Mouse (Mus musculus) CD4-positive naive resting alpha-beta T cell, adult 57 days (primary cell): Measurements from ENCODE around the gene Olfr1201. TPM values are rescaled to one million over a fixed set of nuclear protein-coding genes. Genes with fewer than 3 reads are reported as not detected.

ENCODE experiments used
- total RNA-seq: library from RNA; stranded (reverse); gene quantifications from one replicate; pipeline ENCODE4 v1.2.4, GENCODE M21; 2023

Gene Olfr1201
- total RNA-seq: not detected

DNA sequence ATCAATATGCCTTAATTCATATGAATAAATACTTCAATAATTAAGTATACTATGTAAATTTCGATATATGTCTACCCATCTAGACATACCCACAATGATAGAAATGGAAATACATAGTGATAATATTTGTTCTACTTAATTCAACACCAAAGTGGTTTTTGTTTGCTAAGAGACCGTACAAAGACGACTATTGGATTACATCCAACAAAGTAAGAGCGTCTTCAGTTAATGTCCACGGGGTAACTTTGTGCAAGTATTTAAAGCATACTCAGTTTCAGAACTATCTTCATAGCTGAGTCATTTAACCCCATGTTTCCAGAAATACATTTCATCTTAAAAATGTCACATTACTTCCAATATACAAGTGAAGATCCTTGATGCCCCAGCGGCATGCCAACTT lies at the start of gene Olfr1201:
Gene Olfr1201, plus strand, starts transcription at position 301 of the 400 bp plus-strand sequence.

GRCm38 (mm10) chr2:88751270-88751669 lies 41.6 kb upstream of the Olfr1201 start, which contains the start of gene Olfr1198:
Gene Olfr1198, minus strand, starts transcription at chr2:88751370.

GRCm38 (mm10) chr2:88760369-88760768 lies 32.5 kb upstream of the Olfr1201 start, which contains the start of gene Olfr1199:
Gene Olfr1199, minus strand, starts transcription at chr2:88760469.

GRCm38 (mm10) chr2:88770388-88770787 lies 22.4 kb upstream of the Olfr1201 start, which contains the start of gene Olfr1200:
Gene Olfr1200, minus strand, starts transcription at chr2:88770488.

DNA sequence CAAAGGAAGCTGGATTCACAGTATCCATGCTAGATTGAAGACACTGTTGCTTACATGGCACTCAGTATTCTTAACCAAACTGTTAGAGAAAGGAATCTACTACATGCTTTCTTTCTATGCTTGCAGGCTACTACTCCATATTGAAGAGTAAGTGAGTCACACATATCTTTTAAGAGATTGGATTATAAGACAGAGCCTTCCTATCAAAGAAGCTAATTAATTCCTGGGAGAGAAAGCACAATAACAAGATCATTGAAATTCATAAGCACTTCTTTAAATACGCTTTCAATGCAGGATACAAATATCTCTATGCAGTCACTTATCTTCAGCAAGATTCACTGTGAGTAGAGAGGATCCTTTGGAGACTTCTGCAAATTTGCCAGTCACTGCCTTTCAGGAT lies 21.4 kb downstream of the Olfr1201 start, which contains the start of gene Olfr1202:
Gene Olfr1202, plus strand, starts transcription at position 301 of the 400 bp plus-strand sequence.

GRCm38 (mm10) chr2:88829437-88829836 lies 36.6 kb downstream of the Olfr1201 start, which contains the start of gene Olfr1205:
Gene Olfr1205, plus strand, starts transcription at chr2:88829737.

Other genes starting within 250 kb of the Olfr1201 start
- not detected for gene Olfr1188, start 236.1 kb upstream of the Olfr1201 start, total RNA-seq
- gene Olfr1189, start 206.6 kb upstream of the Olfr1201 start, total RNA-seq: not detected
- gene Olfr1191-ps1, start 152.5 kb upstream of the Olfr1201 start, total RNA-seq: 0.09 TPM
- not detected for gene Olfr1192-ps1, start 144.5 kb upstream of the Olfr1201 start, total RNA-seq
- gene Olfr1193, start 117.4 kb upstream of the Olfr1201 start, total RNA-seq: not detected
- gene Olfr1195, start 103.8 kb upstream of the Olfr1201 start, total RNA-seq: not detected
- not detected for gene Olfr1196, start 88.4 kb upstream of the Olfr1201 start, total RNA-seq
- not detected for gene Olfr1197, start 60.7 kb upstream of the Olfr1201 start, total RNA-seq
- gene Olfr1198, start 41.7 kb upstream of the Olfr1201 start, total RNA-seq: not detected
- not detected for gene Olfr1199, start 32.6 kb upstream of the Olfr1201 start, total RNA-seq
- not detected for gene Olfr1200, start 22.5 kb upstream of the Olfr1201 start, total RNA-seq
- not detected for gene Olfr1202, start 21.5 kb downstream of the Olfr1201 start, total RNA-seq
- gene Olfr1205, start 36.7 kb downstream of the Olfr1201 start, total RNA-seq: not detected
- not detected for gene Olfr1204, start 56.3 kb downstream of the Olfr1201 start, total RNA-seq
- gene Olfr1206, start 70.2 kb downstream of the Olfr1201 start, total RNA-seq: not detected
- not detected for gene Olfr1208, start 109.3 kb downstream of the Olfr1201 start, total RNA-seq
- not detected for gene Olfr1209, start 122.1 kb downstream of the Olfr1201 start, total RNA-seq
- gene Olfr1211, start 145.1 kb downstream of the Olfr1201 start, total RNA-seq: not detected
- not detected for gene Olfr1212, start 160.9 kb downstream of the Olfr1201 start, total RNA-seq
- not detected for gene Gm13762, start 187.2 kb downstream of the Olfr1201 start, total RNA-seq
- gene Olfr1214, start 199.6 kb downstream of the Olfr1201 start, total RNA-seq: not detected
- gene Olfr1215, start 213.9 kb downstream of the Olfr1201 start, total RNA-seq: not detected
- not detected for gene Olfr1216, start 225.3 kb downstream of the Olfr1201 start, total RNA-seq
- gene Olfr1217, start 239.0 kb downstream of the Olfr1201 start, total RNA-seq: not detected